Mouse (Mus musculus): ENCODE measurements around the gene Kif5c. TPM values are rescaled to one million over a fixed set of nuclear protein-coding genes. Genes with fewer than 3 reads are reported as not detected.

Kif5c gene
- total RNA-seq, 2 experiments from 2014 or later = 0.10 to 0.20 TPM

DNA sequence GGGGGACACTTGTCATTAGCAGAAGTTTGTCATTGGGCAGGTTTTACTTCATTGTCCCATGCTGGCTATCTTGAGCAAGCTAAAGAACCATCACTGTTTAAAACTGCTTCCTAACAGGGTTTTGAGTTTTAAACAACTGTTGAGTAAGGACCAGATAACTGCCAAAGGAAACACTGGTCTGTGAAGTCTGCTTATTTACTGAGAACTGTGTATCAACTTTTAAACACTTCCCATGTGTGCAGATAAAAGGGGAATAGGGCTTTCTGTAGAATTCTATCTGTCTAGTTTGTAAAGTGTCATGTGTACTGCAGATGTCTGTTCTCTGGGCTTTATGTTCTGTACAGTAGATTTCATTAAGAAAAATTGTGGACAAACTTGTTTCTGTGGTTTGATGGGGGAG lies 155.1 kb downstream of the Kif5c start:
- no peak overlapping the region for H3K27ac ChIP-seq
- TF ChIP-seq CTCF (IDR thresholded peaks at IDR 0.05) = no peak
- intact Hi-C loops (cut with DNase I) = no loop called here
- no peak overlapping the region for H3K4me3 ChIP-seq
- no peak for DNase-seq

DNA sequence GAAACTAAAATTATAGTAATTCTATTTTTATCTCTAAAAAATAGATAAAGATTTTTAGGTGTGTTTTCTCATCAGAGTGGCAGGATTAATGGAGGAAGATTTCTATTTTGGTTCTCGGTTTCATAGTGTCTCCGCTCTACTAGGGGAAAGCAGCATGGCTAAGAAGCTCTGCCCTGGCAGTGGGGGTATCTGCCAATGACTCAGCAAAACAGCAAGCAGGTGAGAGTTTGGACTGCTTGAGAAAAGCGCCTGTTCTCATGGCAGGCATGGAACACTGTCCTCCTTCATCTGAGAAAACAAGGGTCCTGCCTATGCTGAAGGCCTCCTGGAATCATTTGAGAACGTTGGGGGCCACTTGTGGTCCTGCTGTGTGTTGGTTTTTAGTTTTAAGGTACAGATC lies 156.1 kb downstream of the Kif5c start:
- intact Hi-C loops (cut with DNase I) = no loop called here
- TF ChIP-seq CTCF (IDR thresholded peaks at IDR 0.05) = no peak
- no peak for DNase-seq

DNA sequence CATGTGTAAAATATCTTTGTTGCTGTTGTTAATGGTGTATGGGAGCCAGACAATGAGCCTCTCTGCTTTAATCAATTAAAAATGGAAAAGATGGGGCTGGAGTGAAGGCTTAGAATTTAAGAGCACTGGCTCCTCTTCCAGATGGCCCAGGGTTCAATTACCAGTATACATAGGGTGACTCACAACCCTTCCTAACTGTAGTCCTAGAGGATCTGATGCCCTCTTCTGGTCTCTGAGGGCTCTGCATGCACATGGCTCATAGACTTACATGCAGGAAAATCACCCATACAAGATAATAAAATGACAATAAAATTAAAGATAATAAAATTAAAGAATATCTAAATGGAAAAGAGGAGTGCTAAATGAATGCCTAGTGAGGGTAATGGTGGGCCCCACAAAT lies 156.6 kb downstream of the Kif5c start:
- peak; percentile 6; the same call in 1 of the 2 replicates for TF ChIP-seq CTCF (IDR thresholded peaks at IDR 0.05)
- no peak for DNase-seq
- intact Hi-C loops (cut with DNase I) = no loop called here
- no peak overlapping the region for H3K27ac ChIP-seq
- no peak overlapping the region for H3K4me3 ChIP-seq

More for the DNA sequence above, 156.1 kb downstream of the Kif5c start:
- no peak overlapping the region for H3K27ac ChIP-seq
- H3K4me3 ChIP-seq = no peak overlapping the region

DNA sequence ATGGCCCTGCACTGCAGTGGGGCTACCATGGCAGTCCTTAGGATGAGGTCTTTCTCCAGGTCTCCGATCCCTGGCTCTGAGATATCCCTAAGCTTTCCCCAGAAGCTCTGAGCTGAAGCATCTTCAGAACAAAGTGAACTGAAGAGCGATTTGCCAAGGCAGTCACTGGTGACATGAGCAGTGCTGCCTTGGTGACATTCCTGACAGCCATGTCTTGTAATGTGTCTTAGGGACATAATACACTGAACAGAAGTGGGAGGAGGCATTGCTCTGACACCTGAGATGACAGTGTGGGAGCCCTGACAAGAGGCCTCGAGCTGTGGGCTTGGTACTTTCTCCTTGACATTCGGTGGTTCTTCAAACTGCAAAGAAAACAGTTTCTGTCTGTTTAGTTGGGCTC lies 157.3 kb downstream of the Kif5c start:
- intact Hi-C loops (cut with DNase I) = no loop called here
- no peak for DNase-seq
- H3K4me3 ChIP-seq = no peak overlapping the region
- TF ChIP-seq CTCF (IDR thresholded peaks at IDR 0.05) = no peak
- no peak overlapping the region for H3K27ac ChIP-seq

DNA sequence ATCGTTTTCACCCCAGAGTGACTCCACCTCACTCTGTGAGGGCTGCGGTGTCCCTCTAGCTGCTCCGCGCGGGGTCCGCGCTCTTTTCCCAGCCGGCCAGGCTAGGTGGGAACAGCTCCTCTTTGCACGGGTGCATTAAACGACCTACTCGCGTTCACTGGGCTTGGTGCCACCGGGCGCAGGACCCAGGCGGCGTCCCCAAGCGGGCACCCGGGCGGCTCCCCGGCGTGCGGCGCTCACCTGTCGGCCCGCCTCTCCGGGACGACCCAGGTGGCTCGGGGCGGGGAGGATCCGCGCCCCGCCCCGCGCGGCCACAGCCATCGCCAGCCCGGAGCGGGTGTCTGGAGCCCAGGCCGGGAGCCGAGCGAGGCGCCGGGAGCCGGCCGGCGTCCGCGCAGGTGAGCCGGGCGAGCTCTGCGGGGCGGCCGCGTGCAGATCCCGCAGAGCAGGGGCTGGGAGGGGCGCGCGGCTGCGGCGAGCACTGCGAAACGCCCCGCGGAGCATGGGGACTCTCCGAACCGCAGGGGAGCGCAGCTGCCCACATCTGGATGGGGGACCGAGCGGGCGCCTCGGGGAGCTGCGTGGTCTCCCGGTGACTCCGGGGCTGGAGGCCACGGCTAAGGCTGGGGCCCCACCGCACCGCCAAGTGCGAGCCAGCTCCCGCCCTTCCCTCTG lies 168.4 kb downstream of the Kif5c start, which contains the start of gene Lypd6b:
Gene Lypd6b, plus strand, starts transcription at position 313 of the 675 bp plus-strand sequence.
- Histone ChIP-seq H3K27ac (no peak within 1 kb of the TSS), H3K4me3 (peak within 1 kb of the TSS; percentile 69)
- no peak for TF ChIP-seq CTCF (IDR thresholded peaks at IDR 0.05)
- DNase-seq = peak; percentile 32
- intact Hi-C loops (cut with DNase I) = no loop called here

DNA sequence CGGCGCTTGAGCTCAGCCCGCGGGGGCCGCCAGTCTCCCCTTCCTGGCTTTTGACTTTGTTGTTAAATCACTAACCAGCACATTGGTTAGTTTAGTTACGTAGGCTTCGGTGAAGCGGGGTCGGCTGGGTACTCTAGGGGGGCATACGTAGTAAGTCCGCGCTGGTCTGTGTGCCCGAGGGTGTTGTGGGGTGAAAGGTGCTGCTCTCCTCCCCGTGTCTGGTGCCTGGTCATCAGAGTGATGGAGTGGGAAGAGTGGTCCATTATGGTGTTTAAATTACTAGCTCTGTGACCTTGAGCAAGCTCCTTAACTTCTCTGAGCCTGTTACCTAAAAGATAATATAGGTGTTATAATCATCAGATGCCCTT lies 168.9 kb downstream of the Kif5c start:
- Histone ChIP-seq H3K4me3 (peak overlapping the region; percentile 69), H3K27ac (no peak overlapping the region)
- no peak for DNase-seq
- no peak for TF ChIP-seq CTCF (IDR thresholded peaks at IDR 0.05)
- intact Hi-C loops (cut with DNase I) = no loop called here

DNA sequence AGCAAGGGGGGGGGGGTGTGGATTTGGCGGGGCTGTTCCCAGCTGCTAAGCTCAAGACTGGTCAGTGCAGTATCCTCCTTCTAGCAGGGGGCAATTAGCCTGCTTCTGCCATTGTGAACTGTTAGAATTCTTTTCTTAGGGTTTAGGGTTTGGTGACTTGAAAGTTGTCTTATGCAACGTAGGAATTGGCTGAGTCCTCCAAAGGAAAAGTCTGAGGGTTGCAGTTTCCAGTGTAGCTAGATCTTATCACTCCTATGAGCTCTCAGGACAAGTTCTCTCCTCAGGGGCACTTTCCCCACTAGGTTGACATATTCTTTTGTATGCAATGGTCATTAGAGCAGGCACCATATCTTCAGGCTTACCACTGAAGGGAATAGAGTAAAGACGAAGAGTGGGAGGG lies 169.5 kb downstream of the Kif5c start:
- intact Hi-C loops (cut with DNase I) = no loop called here
- no peak for TF ChIP-seq CTCF (IDR thresholded peaks at IDR 0.05)
- Histone ChIP-seq H3K4me3 (no peak overlapping the region), H3K27ac (no peak overlapping the region)
- no peak for DNase-seq

DNA sequence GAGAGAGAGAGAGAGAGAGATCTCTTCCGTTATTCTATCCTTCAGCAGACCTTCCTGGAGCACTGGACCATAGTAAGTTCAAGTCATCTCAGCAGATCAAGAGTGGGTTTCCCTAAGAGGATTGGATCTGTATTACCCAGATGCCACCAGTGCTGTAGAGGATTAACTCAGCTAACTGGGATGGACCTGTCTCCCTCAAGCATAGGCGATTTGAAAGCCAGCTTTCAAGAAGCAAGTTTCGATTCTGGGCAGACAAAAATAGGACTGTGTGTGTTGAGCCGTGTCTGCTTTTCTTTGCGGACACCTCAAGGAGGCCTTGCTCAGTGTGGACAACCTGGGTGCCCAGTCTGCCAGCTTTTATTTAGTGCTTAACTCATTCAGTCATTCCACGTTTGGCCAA lies 170.0 kb downstream of the Kif5c start:
- intact Hi-C loops (cut with DNase I) = no loop called here
- DNase-seq = no peak
- TF ChIP-seq CTCF (IDR thresholded peaks at IDR 0.05) = no peak
- Histone ChIP-seq H3K4me3 (no peak overlapping the region), H3K27ac (no peak overlapping the region)

DNA sequence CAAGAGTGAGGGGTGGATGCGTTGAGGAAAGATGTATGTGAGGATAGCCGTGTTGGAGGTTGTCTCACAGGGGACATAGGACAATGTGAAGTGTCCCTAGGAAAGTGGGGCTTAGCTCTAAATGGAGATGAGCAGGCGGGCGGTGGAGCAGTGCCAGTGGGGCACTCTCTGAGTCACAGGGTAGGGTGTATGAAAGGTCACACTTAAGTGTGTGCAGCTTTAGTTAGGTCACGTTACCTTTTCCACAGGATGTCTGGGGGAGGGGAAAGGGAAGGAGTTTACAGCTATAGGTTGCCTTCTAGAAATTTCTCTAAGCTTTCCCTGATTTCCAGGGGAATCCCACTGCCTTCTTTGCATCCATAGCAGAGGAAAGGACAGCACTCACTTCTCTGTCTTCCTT lies 170.4 kb downstream of the Kif5c start:
- DNase-seq = no peak
- TF ChIP-seq CTCF (IDR thresholded peaks at IDR 0.05) = no peak
- Histone ChIP-seq H3K27ac (no peak overlapping the region), H3K4me3 (no peak overlapping the region)
- intact Hi-C loops (cut with DNase I) = no loop called here

DNA sequence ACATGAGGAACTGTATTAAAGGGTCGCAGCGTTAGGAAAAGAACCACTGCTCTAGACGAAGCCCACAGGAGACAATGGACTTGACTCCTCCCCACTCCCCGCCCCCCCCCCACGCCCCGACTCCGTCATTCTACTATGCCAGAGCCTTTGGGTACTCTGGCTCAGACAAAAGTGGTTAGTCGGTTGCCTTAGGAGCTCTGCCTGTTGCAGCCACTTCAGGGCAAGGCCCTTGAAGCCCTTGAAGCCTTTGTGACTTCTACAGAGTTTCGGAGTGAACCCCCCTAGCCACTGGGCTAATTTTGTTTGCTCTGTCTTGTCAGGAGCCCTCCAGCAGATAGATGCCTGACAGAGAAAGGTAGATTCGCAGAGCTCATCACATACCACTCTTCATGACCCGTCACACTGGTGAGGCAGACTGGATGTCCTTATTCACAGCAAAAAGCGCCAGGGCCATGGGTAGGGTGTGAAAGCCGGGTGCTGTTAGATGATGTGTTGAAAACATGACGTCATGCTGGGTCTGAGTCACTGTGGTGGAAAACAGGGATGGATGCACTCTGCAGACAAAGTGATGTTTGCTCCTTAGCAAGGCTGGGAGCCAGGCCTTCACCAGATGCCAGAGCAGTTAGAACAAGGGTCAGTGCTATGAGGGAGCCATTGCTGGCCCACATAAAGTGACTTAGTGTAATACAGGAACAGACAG lies 178.5 kb downstream of the Kif5c start:
- intact Hi-C loops (cut with DNase I) = no loop called here

DNA sequence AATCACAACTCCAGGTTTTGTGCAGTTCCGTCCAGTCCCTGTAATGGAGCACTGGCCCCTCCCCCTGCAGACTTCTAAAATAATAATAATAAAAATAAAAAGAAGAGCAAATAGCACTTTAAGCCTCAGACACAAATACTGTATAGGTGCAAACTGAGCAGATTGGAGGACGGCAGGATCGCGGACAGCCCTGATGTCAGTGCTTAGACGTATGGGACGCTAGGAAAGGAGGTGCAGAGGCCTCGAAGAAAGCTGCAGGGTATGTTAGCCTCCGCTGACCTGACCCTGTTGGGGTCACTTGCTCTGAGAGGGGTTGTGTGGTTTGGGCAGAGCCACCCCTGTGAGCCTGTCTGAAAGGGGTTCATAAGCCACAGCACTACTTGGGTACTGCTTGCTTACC lies 185.3 kb downstream of the Kif5c start:
- intact Hi-C loops (cut with DNase I) = no loop called here
- DNase-seq = no peak
- no peak overlapping the region for H3K4me3 ChIP-seq
- no peak overlapping the region for H3K27ac ChIP-seq
- TF ChIP-seq CTCF (IDR thresholded peaks at IDR 0.05) = no peak

More for the DNA sequence above, 178.5 kb downstream of the Kif5c start:
- no peak for TF ChIP-seq CTCF (IDR thresholded peaks at IDR 0.05)
- DNase-seq = no peak
- Histone ChIP-seq H3K27ac (no peak overlapping the region), H3K4me3 (no peak overlapping the region)

DNA sequence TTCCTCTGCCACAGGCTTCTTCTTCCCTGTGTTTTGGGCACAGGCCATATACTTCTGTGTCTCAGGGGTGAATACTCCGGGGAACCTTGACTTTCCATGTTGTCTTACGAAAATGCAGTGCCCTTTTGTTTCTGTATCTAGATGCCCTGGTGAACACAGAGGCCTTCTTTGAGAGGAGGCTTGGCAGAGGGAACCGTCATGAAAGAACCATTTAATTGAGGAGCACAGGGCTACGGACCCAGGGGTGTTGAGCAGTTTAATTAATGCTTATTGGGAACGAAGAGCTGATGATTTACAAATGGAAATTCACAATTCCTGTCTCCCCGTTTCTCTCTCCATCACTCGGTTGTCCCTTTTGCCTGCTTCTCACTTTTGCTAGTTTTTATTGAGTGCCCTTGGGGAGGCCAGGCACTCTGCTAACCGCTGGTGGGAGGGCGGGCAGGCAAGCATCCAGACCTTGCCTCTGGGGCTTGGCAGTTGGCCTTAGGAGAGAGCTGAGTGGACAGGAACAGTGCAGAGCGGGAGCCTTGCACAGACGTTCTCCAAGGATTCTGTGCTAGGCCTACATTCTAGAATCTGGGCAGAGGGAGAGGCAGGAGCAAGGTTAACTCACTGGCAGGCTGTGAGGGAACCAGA lies 186.8 kb downstream of the Kif5c start:
- H3K27ac ChIP-seq = no peak overlapping the region
- H3K4me3 ChIP-seq = no peak overlapping the region
- DNase-seq = no peak
- TF ChIP-seq CTCF (IDR thresholded peaks at IDR 0.05) = no peak
- intact Hi-C loops (cut with DNase I) = no loop called here

DNA sequence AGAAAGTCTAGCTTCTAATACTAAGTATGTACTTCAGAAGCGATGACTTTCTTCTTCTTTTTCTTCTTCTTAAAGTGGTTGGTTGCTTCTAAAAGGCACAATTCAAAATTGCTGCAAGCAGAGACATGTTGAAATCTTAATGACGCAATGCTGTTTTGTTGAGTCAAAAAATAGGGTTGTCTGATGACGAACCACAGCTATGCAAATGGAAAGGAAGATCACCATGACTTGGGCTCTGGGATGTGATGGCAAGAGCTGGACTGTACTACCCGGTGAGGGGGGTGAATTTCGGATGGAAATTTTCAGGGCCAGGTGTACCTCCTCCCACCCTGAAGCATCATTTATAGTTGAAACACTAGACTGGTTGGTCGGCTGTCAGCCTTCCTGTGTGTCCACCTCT lies 190.4 kb downstream of the Kif5c start:
- Histone ChIP-seq H3K4me3 (no peak overlapping the region), H3K27ac (no peak overlapping the region)
- no peak for DNase-seq
- intact Hi-C loops (cut with DNase I) = no loop called here
- TF ChIP-seq CTCF (IDR thresholded peaks at IDR 0.05) = no peak
